Mouse (Mus musculus): Measurements from ENCODE around the gene Pigs. TPM values are rescaled to one million over a fixed set of nuclear protein-coding genes. Genes with fewer than 3 reads are reported as not detected.

Pigs gene
- polyA plus RNA-seq, 1 experiment from 2014 or later, result 33.1 TPM

DNA sequence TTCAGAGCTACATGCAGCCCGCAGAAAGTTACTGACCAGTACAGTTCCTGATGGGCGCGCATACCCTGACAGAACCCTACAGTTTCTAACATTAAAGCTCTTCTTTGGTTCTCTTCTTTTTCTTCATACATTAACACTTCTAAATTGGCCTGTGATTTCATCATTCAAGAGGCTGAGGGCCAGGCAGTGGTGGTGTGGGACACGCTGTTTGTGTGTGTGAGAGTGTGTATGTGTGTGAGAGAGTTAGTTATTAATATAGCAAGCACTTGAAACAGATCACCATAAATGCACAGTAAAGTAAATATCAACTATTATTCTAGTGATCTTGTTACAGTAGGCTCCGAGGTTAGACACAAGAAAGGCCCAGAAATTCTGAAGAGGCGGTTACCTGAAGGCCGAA is 27.3 kb upstream of the Pigs start:
- ATAC-seq (peak; percentile 24), DNase-seq (no peak)
- peak overlapping the region; percentile 78 for H3K4me3 ChIP-seq (ENCODE audit: low read depth, low read length)
- no peaks in the 10 kb centered on the region for H3K27me3 ChIP-seq (ENCODE audit: insufficient read depth, low read length)
- no peaks in the 10 kb centered on the region for H3K9me3 ChIP-seq (ENCODE audit: low read length)
- no peaks in the 10 kb centered on the region for H3K4me1 ChIP-seq (ENCODE audit: insufficient read depth)
- WGBS (ENCODE audit: insufficient replicate concordance), result 64% methylated on average over 7 of the region's 7 CpGs
- H3K27ac ChIP-seq (ENCODE audit: low read depth), result no peak overlapping the region
- peak overlapping the region; percentile 76 for H3K4me2 ChIP-seq (ENCODE audit: low read depth, low read length)
- no peak for TF ChIP-seq EP300 (IDR thresholded peaks at IDR 0.05; ENCODE audit: low read depth)
- TF ChIP-seq CTCF (IDR thresholded peaks at IDR 0.05; ENCODE audit: low read depth), result no peak
- H3K9ac ChIP-seq (replicated peaks), result 0 out of 2 replicates have a peak overlapping the region, but pooled peaks have one; percentile 41
- H3K36me3 ChIP-seq (replicated peaks; ENCODE audit: insufficient read depth, low read length), result peaks cover 26% of the 10 kb centered on the region

DNA sequence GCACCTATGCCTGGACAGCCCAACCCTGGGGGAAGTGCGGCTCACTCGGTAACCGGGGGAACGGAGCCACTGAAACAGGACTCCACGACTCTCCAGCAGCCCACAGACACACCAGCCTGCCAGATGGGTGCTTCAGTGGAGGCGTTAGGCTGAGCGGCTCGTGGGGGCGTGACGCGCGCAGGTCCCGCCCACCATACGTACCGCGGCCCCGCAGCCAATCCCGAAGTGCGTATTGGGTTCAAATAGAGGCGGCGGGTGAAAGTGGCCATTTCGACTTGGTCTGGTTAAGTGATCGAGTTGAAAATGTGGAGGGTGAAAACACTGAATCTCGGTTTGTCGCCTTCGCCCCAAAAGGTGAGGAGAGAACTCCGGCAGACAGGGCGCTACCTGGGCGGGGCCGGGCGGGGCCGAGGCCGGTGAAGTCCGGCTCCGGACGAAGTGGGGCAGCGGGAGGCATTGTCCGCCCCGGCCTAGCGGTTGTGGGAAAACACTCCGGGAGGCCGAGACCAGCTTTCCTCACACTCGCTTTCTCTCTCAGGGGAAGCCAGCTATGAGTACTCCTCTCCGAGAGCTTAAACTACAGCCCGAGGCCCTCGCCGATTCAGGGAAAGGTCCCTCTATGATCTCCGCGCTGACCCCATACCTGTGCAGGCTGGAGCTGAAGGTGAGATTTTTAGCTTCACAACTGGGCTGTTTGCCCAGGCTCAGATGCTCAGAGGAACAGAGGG is 26.7 kb upstream of the Pigs start, which contains the start of gene Spag5:
Gene Spag5 (plus strand): TSS at position 173 of the 728 bp plus-strand sequence.
- TF ChIP-seq CTCF (IDR thresholded peaks at IDR 0.05; ENCODE audit: low read depth) (no peak), EP300 (IDR thresholded peaks at IDR 0.05; ENCODE audit: low read depth) (no peak)
- DNase-seq, result peak; percentile 92
- ATAC-seq, result peak; percentile 100
- Histone ChIP-seq H3K4me2 (ENCODE audit: low read depth, low read length) (peak within 1 kb of the TSS; percentile 76), H3K9ac (replicated peaks) (peak within 1 kb of the TSS; percentile 83), H3K36me3 (replicated peaks; ENCODE audit: insufficient read depth, low read length) (peaks cover 31% of the 10 kb centered on the region), H3K27me3 (ENCODE audit: insufficient read depth, low read length) (no peaks in the 10 kb centered on the region), H3K9me3 (ENCODE audit: low read length) (no peaks in the 10 kb centered on the region), H3K27ac (ENCODE audit: low read depth) (peak within 1 kb of the TSS; percentile 65), H3K4me3 (ENCODE audit: low read depth, low read length) (peak within 1 kb of the TSS; percentile 78), H3K4me1 (ENCODE audit: insufficient read depth) (no peaks in the 10 kb centered on the region)
- WGBS (ENCODE audit: insufficient replicate concordance), result under 1% methylated on average over 49 of the region's 49 CpGs

DNA sequence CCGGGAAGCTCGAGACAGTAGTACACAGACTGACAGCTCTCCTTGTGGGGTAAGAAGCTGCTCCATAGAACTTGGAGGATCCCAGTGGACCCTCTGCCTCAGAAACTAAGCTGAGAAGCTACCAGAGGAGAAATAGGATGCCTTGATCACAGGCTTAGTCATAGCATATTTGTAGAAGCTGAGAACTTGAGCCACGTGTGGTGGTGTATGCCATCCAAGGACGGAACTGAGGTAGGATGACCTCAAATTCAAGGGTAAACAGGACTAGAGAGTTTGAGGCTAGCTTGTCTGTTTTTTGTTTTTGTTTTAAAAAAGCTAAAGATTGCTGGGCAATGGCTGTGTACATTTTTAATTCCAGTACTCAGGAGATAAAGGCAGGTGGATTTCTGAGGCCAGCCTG is 22.9 kb upstream of the Pigs start:
- Histone ChIP-seq H3K4me1 (ENCODE audit: insufficient read depth) (no peaks in the 10 kb centered on the region), H3K27ac (ENCODE audit: low read depth) (no peak overlapping the region), H3K36me3 (replicated peaks; ENCODE audit: insufficient read depth, low read length) (peaks cover 48% of the 10 kb centered on the region), H3K4me2 (ENCODE audit: low read depth, low read length) (peak overlapping the region; percentile 30), H3K9ac (replicated peaks) (peak overlapping the region; percentile 17; the same call in 1 of the 2 replicates), H3K27me3 (ENCODE audit: insufficient read depth, low read length) (no peaks in the 10 kb centered on the region), H3K9me3 (ENCODE audit: low read length) (no peaks in the 10 kb centered on the region), H3K4me3 (ENCODE audit: low read depth, low read length) (no peak overlapping the region)
- DNase-seq (no peak), ATAC-seq (no peak)
- 87% methylated on average over 4 of the region's 4 CpGs for WGBS (ENCODE audit: insufficient replicate concordance)
- TF ChIP-seq CTCF (IDR thresholded peaks at IDR 0.05; ENCODE audit: low read depth) (no peak), EP300 (IDR thresholded peaks at IDR 0.05; ENCODE audit: low read depth) (no peak)

DNA sequence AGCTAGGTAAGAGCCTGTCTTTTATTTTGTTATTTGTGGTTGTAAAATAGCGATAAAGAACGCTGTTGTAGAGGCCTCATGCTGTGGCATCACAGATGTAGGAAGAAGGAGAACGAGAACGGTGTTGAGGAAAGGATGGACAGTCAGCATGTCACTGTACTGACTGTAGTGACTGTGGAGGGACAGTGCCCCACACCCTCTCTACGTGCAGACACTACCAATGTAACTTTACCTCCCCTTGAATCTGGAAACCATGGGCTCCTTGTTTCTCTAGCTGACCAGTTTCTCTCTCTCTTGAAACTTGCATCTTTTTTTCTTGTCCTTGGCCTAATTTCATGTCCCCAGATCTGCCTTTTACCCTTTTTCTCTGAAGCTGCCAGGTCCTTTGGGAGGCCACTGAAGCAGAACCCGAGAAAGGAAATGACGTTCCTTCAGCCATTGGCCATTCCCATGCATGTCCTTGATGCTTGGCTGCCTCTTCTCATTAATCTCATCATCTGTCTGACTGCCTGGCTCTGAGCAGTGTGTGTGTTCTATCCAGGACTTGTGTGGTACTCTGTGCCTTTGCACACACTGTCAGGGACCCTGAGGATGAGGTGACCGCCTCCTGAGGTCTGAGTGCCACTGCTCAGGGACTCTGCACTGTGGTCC is 17.2 kb upstream of the Pigs start:
- no peak overlapping the region for H3K9ac ChIP-seq (replicated peaks)
- H3K27ac ChIP-seq (ENCODE audit: low read depth), result no peak overlapping the region
- no peak for TF ChIP-seq CTCF (IDR thresholded peaks at IDR 0.05; ENCODE audit: low read depth)
- TF ChIP-seq EP300 (IDR thresholded peaks at IDR 0.05; ENCODE audit: low read depth), result no peak
- ATAC-seq (no peak), DNase-seq (no peak)
- H3K4me1 ChIP-seq (ENCODE audit: insufficient read depth), result no peaks in the 10 kb centered on the region
- H3K36me3 ChIP-seq (replicated peaks; ENCODE audit: insufficient read depth, low read length), result peaks cover 70% of the 10 kb centered on the region
- H3K9me3 ChIP-seq (ENCODE audit: low read length), result no peaks in the 10 kb centered on the region
- no peak overlapping the region for H3K4me2 ChIP-seq (ENCODE audit: low read depth, low read length)
- H3K27me3 ChIP-seq (ENCODE audit: insufficient read depth, low read length), result no peaks in the 10 kb centered on the region
- 88% methylated on average over 8 of the region's 8 CpGs for WGBS (ENCODE audit: insufficient replicate concordance)
- H3K4me3 ChIP-seq (ENCODE audit: low read depth, low read length), result no peak overlapping the region

DNA sequence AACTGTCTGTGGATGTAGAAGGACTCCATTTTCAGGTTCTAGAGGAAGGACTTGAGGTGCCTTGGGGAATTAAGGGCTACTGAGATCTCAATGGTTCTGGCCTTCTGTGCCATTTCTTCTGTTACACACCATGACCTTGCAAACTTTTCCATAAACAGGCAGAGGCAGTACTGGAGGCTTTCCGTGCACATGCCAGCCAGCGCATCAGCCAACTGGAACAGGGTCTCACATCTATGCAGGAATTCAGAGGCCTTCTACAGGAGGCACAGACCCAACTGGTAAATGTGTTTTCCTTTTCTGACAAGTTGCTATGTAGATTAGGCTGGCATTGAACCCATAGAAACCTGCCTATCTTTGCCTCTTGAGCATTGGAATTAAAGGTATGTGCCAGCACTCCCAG is 14.6 kb upstream of the Pigs start:
- no peak overlapping the region for H3K9ac ChIP-seq (replicated peaks)
- TF ChIP-seq CTCF (IDR thresholded peaks at IDR 0.05; ENCODE audit: low read depth) (no peak), EP300 (IDR thresholded peaks at IDR 0.05; ENCODE audit: low read depth) (no peak)
- DNase-seq, result no peak
- ATAC-seq, result no peak
- H3K36me3 ChIP-seq (replicated peaks; ENCODE audit: insufficient read depth, low read length), result peaks cover 81% of the 10 kb centered on the region
- H3K9me3 ChIP-seq (ENCODE audit: low read length), result no peaks in the 10 kb centered on the region
- H3K4me2 ChIP-seq (ENCODE audit: low read depth, low read length), result no peak overlapping the region
- WGBS (ENCODE audit: insufficient replicate concordance), result 92% methylated on average over 2 of the region's 2 CpGs
- no peaks in the 10 kb centered on the region for H3K4me1 ChIP-seq (ENCODE audit: insufficient read depth)
- no peaks in the 10 kb centered on the region for H3K27me3 ChIP-seq (ENCODE audit: insufficient read depth, low read length)
- H3K27ac ChIP-seq (ENCODE audit: low read depth), result no peak overlapping the region
- H3K4me3 ChIP-seq (ENCODE audit: low read depth, low read length), result no peak overlapping the region

DNA sequence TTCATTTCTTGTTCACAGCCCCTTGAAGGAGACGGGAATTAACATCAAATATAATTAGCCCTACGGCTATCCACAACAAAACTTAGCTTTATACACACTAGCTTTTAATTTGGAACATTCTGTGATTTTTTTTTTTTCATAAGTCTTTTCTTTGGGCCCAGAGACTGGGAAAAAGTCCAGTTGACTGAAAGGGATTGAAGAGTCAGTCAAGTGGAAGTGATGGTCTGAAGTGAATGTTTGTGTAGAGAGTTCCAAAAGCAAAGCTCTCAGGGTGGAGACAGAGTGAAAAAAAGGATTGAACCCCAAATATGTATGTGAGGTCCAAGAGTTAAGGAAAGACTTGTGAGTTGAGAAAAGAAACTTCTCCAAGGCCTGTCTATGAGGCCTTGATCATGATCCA is 9.8 kb upstream of the Pigs start:
- H3K4me3 ChIP-seq (ENCODE audit: low read depth, low read length), result no peak overlapping the region

More for the DNA sequence above, 9.8 kb upstream of the Pigs start:
- DNase-seq (no peak), ATAC-seq (no peak)
- Histone ChIP-seq H3K4me1 (ENCODE audit: insufficient read depth) (no peaks in the 10 kb centered on the region), H3K9ac (replicated peaks) (no peak overlapping the region), H3K36me3 (replicated peaks; ENCODE audit: insufficient read depth, low read length) (peaks cover 86% of the 10 kb centered on the region), H3K9me3 (ENCODE audit: low read length) (no peaks in the 10 kb centered on the region), H3K4me2 (ENCODE audit: low read depth, low read length) (no peak overlapping the region), H3K27me3 (ENCODE audit: insufficient read depth, low read length) (no peaks in the 10 kb centered on the region), H3K27ac (ENCODE audit: low read depth) (no peak overlapping the region)
- WGBS (ENCODE audit: insufficient replicate concordance), result 95% methylated on average over 2 of the region's 2 CpGs
- no peak for TF ChIP-seq EP300 (IDR thresholded peaks at IDR 0.05; ENCODE audit: low read depth)
- no peak for TF ChIP-seq CTCF (IDR thresholded peaks at IDR 0.05; ENCODE audit: low read depth)

All from liver, postnatal 0 days (tissue).